Mouse (Mus musculus): ENCODE measurements around the gene Mavs.

Gene Mavs

GRCm38 (mm10) chr2:131261481-131262212 lies 27.8 kb downstream of the Mavs start:
- no peak for DNase-seq (ENCODE audit: extremely low spot score)

- peak; percentile 98 for DNase-seq (ENCODE audit: extremely low spot score)
Measured at GRCm38 (mm10) chr2:131262213-131262672, 28.4 kb downstream of the Mavs start, which contains the start of gene Pank2. Gene Pank2, plus strand, starts transcription at chr2:131262495.

DNA sequence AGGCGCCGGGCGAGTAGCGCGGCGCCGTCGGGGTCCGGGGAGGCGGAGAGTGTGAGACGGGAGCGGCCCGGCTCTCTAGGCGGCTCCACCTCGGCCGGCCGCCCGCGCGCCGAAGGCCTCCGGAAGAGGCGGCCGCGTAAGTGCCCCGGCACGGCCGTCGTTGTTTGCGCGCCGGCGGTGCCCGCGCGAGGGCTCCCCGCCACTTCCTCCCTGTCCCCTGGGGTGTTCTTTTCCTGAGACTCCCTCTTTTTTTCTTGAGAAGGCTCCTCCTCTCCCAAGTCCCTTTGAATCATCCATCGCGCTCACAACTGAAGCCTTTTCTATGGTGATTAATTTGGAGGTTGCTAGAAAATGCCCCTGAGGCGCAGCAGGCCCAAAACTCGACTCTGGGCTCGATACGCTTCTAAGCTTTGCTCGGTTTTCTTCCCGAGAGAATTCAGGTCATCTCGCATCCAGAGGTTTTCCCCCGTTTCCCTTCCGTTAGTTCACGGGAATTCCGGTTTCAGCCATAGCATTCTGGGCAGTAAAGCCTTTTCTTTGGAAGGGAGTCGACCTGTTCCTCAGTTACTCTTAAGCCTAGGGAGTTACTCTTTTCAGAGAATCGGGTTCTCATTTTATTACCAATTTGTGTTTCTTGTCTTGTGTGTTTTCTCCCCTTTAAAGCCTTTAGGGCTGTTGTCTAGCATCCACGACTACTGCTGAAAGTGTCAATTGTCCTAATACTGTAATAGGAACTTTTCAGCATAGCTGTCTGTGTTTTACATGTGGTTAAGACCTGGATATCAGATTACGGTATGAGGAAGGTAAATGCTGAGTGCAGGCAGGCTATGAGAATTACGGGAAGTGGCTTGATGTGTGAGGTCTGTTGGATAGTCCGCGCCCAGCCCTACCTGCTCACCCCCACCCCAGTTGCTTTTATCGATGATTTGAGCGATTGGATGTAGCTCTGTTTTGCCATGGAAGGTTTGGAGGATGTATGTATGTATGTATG lies 29.1 kb downstream of the Mavs start:
- DNase-seq (ENCODE audit: extremely low spot score) = no peak

DNA sequence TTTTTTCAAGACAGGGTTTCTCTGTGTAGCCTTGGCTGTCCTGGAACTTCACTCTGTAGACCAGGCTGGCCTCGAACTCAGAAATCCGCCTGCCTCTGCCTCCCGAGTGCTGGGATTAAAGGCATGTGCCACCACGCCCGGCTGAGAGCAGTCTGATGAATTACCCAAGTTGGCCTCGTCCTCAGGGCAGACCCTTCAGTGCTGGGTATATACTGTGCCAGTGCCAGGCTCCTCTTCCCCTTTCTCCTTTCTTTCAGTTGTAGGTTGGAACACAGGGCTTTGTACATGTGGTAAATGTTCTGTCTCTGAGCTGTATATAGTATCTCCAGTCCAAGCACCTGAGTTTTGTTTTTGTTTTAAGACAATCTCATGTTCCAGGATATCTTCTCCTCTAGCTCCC lies 30.2 kb downstream of the Mavs start:
- DNase-seq (ENCODE audit: extremely low spot score) = no peak

DNA sequence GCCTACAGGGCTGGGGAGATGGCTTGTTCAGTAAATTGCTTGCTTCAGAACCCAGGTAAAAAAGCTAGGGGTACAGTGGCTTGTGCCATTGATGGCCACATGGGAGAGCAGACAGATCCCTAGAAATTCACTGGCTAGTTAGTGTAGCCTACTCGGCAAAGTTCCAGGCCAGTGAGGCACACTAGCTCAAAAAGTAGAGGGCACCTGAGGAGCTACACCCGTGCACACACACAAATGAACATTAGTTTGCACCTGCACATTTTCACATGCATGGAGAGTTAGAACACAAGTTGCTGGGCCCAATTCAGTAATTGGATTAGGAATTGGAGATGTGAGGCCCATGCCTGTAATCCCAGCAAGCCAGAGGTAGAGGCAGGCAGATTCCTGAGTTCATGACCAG lies 31.2 kb downstream of the Mavs start:
- no peak for DNase-seq (ENCODE audit: extremely low spot score)

DNA sequence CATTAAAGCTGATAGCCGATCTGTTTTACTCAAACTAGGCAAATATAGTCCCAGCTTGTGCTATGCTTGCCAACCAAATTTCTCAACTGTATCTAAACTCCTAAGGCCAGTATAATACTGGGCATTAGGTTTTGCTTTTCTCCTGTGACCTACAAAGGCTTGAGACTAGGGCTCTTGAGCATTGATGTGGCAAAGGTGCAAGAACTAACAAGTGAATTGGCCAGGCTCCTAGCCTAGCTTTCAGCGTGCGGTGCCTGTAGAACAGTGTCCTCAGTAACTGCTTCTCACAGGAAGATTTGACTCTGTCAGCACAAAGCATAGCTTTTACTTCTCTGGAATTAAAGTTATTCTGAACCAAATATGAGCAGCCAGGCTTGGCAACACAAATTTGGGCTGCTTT lies 41.6 kb downstream of the Mavs start:
- DNase-seq (ENCODE audit: extremely low spot score) = no peak

GRCm38 (mm10) chr2:131276722-131277121 lies 42.9 kb downstream of the Mavs start:
- no peak for DNase-seq (ENCODE audit: extremely low spot score)

GRCm38 (mm10) chr2:131281596-131281995 lies 47.7 kb downstream of the Mavs start:
- DNase-seq (ENCODE audit: extremely low spot score) = no peak

DNA sequence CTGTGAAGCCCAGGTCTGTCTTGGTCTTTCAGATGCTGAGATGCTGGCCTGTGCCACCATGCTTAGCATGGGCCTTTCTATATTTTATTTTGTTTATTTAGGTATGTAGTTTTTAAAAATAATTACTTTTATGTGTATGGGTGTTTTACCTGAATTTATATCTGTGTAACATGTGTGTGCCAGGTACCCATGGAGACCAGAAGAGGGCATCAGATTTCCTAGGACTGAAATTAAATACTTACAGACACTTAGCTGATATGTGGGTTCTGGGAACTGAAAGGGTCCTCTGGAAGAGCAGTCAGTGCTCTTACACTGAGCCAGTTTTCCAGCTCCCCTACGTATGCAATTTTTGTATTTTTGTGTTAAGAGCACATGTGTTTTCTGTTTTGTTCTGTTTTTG lies 52.4 kb downstream of the Mavs start:
- no peak for DNase-seq (ENCODE audit: extremely low spot score)

DNA sequence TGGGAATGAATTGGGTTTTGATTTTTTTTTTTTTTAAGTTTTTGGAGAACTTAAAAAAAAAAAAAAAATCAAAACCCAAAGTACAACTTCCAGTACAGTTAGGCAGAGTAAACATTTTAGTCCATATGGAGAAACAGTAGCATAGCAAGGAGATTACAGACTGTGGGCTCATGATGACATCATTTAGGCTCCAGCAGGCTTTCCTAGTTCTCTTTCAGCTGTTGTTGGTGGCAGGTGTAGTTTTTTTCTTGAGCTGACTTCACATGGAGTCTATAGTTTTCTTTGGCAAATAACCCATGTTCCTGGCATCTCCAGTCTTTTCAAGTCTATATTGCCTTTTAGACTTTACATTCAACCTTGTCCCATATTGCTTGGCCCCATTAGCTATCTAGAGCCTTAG lies 56.8 kb downstream of the Mavs start:
- DNase-seq (ENCODE audit: extremely low spot score) = no peak

GRCm38 (mm10) chr2:131296746-131297261 lies 62.9 kb downstream of the Mavs start:
- no peak for DNase-seq (ENCODE audit: extremely low spot score)
